Mouse (Mus musculus) CD4-positive, CD25-positive, alpha-beta regulatory T cell, adult 4 months (primary cell): ENCODE data around the gene Fads1. TPM values are rescaled to one million over a fixed set of nuclear protein-coding genes. Genes with fewer than 3 reads are reported as not detected.

Source experiments
- ATAC-seq: one replicate; pipeline ENCODE4 v1.8.0; 2017
- polyA plus RNA-seq, 2 experiments: library from polyadenylated mRNA; unstranded; fragments of 100-300 nt; shearing (Covaris generic); gene quantifications; one replicate each; pipeline ENCODE4 v1.2.1; 2017

The Fads1 gene
- polyA plus RNA-seq, 2 experiments from 2014 or later = 4.9 to 6.8 TPM

DNA sequence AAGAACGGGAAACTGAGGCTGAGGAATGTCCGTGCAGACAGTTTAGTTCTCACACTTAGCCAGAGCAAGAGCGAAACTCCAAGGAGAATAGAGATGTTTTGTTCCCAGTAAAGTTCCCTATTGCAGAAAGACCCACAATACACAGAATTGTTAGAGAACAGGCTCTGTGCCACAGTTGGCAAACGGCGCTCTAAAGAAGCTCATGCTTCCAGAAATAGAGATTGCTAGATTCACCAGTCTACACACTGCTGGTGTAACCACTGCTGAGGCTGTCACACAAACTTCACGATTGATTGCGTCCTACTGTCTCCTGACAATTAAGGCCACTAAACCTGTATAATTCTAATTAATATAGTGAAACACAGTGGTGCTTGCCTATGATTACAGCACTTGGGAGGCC lies 1.5 kb upstream of the Fads1 start:
- ATAC-seq = no peak

DNA sequence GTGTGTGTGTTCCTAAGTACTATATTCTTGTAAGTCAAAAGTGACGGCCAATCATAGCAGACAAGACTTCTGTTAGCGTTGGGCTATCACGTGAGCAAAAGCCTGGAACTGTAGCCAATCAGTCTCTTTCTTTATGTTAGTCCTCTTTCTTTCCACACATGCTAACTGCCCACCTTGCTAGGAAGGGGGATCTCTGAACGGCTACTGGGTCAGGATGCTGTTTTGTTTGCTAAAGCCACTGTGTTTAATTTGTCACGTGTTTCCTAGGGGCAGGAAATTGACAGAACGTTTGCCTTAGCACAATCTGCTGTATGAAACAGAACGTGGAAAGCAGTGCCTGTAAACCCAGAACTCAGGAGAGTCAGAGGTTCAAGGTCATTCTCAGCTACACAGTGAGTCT lies 546 bp upstream of the Fads1 start:
- peak; percentile 22 for ATAC-seq

DNA sequence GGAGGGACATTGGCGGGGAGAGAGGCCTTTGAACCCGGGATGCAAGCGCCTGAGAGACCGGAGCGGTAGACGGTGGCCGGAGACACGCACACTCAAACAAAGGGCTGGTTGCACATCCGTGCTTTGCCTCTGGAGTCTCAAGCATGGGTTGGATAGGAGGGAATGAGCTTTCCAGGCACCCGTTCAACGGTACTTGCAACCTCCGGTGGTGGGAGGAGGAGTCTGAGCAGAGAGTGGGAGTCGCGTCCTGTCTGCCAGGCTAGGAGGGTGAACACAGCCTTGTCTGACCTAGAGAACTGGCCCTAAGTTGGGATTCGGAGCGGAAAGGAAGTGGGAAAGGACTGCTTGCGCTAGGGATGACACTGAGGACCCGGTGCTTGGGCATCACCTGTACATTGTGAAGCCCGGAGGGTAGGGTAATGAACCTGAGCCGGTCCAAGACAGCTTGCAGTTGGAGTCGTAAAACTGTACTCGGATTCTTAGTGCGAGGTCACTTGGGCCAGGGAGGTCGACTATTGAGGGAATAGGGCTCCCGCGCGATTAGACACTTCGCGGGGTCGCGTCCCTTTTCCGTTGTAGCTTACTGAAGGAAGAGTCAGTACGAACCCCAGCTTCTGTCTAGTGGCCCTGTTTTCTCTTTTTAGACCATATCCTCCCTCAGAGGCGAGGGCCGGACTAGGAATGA lies 753 bp downstream of the Fads1 start:
- ATAC-seq = peak; percentile 40

DNA sequence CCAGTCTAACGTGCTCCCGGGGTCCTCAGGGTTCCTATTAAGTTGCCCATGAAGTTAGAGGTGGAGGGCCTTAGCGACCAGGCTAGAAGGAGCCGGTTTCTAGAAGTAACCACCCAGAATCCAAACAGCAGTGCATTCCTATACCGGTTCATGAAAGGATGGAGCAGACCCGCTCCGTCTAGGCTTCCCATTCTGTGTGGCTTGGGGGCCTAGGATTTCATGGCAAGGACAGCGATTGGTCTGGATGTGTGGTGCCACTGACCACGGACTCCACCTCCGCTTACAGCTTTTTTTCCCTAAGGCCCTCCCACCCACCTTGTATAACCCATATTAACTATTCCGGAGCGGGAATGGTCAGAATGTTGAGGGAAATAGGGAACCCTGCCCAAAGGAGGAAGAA lies 1.4 kb downstream of the Fads1 start:
- no peak for ATAC-seq

DNA sequence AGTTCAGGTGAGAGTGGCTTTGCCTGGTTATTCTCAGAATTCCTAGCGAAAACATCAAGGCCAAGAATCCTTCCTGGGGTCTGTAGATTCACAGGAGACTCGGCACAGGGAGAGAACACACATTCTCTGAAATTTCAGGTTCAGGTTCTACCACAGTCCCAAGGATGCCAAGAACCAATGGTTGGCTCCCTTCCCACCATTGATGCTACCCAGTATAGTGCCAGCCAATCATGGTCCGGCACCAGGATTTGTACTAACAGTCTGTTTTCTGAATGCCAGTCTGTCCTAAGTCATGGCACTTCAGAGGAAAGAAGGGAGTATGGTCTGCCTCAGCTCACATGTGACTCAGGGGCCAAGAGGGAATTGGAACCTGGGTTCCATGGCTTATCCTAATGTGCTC lies 3.2 kb downstream of the Fads1 start:
- ATAC-seq = no peak

DNA sequence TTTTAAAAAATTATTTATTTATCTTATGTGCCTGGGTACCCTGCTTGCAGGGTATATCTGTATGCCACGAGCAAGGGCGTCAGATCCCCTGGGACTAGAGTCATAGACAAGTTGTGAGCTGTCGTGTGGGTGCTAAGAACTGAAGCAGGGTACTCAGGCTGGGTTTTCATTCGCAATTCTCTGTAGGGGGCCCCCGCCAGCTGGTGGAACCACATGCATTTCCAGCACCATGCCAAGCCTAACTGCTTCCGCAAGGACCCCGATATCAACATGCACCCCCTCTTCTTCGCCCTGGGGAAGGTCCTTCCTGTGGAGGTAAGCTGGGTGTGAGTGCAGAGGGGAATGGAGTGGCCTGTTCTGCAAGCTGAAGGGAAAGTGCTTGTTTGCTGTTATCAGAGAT lies 3.9 kb downstream of the Fads1 start:
- ATAC-seq = no peak

DNA sequence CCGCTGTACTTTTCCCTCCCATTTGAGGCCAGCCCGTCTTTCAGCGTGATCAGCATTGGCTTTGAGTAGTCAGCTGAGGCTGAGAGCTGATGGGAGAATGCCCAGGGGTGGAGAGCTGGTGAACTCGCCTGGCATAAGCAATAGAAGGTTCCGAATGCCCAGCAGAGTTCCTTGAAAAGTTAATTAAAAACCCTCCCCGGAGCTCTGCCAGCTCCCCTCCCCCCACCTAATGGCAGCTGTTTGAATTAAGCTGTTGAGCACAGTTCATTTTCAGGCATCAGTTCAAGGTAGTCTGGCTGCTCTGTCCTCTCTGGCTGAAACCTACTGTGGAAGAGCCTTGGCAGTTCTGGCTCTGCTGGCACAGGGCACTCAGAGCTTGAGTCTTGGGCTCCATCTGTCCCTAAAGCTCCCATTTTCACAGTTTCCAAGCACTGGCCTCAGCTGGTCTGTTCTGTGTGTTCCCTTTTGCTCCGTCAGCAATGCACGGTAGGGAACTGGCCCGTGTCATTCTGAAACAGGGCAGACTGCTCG lies 5.7 kb downstream of the Fads1 start:
- ATAC-seq = no peak

DNA sequence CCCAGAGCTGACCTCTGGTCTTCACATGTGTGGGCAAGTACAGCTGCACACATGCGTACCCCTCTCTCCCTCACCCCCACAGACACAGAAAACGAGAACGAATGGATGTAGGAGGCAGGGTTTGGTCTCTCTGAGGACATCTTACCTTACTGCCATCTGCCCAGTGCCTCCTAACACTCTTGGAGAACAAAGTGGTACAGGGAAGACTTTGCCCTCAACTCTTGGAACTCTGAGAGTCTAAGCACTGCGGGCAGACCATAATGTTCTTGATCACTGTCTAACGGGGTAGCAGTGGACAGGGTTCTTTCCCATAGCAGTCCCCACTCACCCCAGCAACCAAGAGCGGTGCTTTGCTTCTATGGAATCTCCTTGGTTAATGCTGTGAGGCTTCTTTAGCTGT lies 6.3 kb downstream of the Fads1 start:
- no peak for ATAC-seq

DNA sequence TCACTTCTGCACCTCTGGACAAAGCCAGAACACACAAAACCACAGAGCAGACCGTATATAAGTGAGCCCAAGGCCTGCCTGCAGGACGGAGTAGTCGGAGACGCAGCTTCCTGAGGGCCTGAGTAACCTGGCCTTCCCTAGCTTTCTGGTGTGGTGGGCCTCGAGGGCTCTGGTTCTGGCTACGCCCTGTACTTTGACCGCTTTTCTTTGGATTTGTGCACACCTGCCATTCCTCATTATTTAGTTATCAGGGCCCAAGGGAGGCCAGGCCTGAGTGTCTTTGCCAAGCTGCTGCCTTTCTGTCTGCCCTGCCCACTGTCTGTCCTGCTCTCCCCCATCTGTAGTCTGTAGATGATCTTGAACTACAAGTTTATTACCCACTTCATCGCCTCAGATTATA lies 7.3 kb downstream of the Fads1 start:
- ATAC-seq = no peak

DNA sequence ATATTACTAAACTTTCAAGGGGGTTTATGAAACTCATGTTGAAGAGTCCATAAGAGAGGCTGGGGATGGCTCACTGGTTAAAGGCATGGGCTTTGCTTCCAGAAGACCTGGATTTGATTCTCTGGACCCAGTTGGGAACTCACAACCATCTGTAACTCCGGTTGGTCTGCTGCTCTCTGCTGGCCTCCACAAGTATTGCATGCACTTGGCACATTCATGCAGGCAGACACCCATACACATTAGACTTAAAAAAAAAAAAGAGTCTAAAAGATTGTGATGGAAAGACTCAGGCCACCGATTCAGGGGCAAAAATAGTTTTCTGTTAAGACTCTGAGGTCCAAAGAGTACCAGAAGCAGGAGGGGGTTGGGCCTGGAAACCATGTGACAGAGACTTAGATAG lies 8.1 kb downstream of the Fads1 start:
- ATAC-seq = no peak

DNA sequence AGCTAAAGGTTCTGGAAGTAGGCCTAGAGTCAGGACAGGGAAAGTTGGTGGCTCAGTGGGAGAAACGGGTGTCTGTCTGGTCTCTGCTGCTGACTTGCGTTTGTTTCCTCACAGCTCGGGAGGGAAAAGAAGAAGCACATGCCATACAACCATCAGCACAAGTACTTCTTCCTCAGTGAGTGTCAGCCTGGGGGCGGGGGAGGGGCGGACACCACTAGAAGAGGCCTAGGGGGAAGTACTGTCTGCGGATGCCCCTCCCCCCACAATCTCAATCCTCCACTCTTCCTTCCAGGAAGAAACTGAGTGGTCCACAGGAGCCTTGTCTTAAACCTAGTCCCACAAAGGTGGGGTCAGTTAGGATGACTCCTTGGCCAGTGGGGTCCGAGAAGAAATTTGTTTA lies 8.6 kb downstream of the Fads1 start:
- ATAC-seq = no peak

DNA sequence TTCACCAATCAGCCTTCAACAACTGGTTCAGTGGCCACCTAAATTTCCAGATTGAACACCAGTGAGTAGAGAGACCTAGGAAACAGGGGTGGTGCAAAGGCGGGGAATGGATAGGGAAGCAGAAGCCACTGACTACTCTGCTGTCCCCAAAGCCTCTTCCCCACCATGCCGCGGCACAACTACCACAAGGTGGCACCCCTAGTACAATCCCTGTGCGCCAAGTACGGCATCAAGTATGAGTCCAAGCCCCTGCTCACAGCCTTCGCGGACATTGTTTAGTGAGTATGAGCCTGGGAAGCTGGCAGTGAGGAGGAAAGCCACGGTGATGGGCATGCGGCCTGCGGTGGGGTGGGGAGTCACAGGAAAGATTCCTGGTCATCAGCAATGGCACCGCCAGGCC lies 11.6 kb downstream of the Fads1 start:
- ATAC-seq = no peak

DNA sequence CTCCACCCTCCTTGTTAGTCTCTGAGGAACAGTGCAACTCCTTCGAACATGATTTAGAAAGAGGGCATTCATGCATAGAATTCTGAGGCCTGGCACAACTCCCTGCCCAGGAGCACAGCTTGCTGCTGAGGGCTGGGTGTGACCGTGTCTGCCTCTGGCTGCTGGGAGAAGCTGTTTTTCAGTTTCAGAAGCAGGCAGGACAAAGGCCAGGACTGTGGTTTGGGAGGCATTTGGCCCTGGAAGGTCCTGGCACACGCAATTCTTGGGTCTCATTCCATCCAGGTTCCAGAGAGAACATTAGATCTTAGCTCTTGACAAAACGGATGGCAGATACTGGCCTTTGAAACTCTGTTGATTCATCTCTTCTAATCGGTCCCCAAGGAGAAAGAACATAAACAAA lies 12.6 kb downstream of the Fads1 start:
- no peak for ATAC-seq

DNA sequence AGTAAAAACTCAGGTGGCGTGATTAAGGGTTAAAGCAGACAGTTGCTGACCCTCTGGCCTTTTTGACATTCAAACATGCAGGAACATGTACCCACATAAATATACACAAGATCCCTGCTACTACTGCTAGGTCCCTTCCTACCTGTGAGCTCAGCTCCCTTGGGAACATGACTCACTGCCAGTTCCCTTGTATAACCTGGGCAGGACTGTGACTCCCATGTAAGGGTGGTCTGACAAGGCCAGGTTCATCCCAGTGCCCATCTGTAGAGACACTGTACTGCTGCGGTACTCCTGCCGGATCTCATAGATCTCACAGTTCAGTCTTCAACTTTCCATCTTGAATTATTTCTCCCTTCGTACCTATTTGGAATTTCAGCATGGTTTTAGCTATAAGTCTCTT lies 14.4 kb downstream of the Fads1 start:
- no peak for ATAC-seq

DNA sequence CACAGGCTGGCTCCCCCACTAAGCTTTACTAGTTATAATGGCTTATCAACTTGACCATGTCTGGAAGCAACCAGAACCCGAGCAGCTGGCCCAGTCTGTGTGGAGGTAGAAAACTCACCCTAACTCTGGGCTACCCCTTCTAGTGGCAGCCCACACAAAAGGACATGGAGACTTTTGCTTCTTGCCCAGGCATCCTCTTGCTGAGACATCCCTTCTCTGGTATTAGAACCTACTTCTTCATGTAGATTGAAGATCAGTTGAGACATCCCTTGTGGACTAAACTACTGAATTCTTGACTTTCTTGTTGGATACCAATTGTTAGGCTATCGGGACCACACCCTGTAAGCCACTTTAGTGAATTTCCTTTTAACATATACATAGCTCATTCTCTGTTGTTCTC lies 15.6 kb downstream of the Fads1 start:
- ATAC-seq = no peak

DNA sequence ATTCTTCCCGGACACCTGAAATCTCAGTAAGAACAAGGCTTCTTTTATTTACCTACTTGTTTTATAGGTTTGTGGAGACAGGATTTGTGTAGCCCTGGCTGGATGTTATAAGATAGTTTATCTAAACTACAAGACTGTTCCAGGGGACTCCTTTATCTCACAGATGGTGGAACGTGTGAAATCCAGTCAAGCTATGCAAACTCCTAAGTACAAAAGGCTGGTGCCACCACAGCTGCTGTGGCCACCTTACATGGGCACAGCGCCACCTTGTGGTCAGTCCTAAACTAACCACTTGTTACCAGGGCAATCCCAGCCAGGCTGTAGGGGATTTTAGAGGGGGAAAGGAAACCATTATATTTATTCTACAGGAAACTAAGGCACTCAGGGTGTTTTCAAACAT lies 16.0 kb downstream of the Fads1 start:
- ATAC-seq = peak; percentile 59

DNA sequence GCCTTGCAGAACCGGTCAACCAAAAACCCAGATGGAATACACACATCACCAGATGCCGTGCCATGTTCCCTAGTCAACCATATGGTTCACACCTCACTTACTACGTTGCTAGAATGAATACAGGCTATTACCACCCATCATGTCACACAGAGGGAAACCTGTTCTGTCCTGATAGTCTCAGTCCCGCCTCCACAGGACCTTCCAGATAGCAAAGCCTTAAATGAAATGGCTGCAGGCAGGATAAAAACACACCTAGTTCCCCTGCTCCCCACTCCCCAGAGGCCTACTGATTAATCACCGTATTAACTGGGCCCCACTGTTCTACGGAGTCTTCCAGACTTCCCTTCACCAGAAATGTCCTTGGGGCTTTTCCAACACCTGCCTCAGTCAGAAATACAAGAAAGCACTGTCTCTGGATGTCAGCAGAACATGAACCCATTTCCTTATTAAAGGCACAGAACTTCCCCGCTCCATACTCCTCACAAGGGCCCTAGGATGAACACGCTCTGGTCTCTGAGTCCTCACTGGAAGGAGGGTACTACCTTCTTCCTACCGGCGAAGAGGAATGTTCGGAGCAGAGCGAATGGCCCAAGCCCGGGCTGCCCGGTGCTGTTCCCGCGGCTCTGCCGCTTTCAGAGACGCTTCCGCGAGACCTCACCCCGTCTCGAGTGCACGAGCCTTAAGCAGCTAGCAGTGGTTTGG lies 20.6 kb downstream of the Fads1 start:
- ATAC-seq = peak; percentile 5

DNA sequence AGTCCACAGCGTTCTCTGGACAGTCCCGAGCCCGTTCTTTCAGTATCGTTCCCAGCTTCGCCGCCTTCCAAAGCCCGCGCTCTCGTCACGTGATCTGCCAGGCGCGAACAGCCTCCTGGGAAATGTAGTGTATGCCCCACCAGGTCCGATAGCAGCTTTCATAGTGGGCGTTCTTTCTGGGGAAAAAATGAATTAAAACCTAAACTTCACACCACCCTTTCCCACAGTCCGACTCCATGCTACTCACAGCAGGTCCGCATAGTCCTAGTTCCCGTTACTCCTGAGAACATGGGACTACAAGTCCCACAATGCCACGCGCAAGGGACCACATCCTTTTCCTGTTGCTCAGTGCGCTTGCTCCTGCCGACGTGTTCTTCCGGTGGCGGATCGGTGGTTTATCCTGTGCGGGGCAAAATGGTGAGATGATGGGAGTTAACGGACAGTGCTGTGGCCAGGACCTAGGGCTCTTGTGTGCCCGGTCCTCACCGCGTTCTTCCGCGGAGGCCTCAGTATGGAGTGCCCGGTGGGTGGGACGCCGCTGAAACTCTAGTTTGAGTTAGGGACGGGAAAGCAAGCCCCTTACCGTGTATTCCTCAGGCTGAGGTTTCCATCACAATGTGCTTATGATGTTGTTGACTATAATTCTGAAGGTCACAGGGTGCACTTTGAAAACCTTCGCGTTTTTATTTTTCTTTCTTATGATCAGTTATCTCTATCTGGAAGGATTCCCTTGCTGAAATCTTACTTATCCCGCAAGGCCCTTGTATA lies 21.3 kb downstream of the Fads1 start, which contains the start of the genes Tmem258 and Fen1:
Tmem258 (plus strand) TSS at position 167 of the 768 bp plus-strand sequence.
Fen1 (minus strand) TSS at position 322 of the 768 bp plus-strand sequence.
- ATAC-seq = peak; percentile 87

DNA sequence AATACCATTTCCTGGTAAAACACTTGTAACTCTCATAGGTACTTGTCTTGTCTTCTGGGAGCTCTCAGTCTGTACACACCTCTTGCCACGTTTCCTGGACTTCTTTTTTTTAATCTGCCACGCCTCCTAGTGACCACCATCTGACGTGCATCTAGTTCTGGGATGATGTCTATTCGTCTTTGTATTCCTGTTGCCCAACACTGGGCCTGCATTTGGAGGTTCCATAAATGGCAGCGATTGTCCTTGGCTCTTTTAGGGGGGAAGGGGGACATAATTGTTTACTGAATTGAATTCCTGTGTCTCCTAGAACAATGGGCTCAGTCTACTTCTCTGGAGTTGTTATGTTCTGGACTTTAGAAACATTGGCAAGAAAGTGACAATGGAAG lies 21.9 kb downstream of the Fads1 start:
- peak; percentile 53 for ATAC-seq

DNA sequence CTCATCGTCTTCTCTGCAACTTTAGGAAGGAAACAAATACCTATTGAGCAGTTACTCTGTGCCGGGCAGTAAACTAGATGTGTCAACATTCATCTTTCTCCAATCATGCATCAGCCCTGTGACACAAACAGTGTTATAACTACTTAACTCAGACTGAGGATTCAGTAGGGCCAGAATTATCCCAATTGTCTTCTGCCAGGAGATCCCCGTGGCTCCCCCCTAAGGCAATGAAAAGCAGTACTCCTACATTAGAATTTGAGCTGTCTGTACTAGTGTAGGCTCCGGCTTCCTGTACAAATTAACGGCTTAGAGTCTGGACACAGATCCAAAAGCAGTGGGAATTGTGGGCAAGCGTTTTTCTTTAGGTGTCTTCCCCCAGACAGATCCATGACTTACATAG lies 22.4 kb downstream of the Fads1 start:
- ATAC-seq = no peak

DNA sequence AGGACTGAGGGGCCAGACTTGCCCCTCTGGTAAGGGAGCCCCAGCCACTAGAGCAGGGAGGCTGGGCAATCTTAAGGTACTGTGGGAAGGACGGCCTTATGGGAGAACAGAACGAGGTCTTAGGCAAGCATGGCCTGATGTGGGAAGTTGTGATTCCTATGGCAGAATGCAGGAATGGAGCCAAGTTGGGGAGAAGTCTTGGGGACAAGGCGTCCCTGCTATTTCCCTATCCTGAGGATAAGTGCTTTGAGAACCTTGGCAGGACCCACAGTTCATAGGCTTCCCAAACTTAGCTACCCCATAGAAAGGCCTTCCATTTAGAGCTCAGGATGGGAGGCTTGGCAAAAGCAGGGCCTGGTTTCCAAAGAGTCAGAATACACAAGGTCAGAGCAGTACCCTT lies 26.2 kb downstream of the Fads1 start:
- no peak for ATAC-seq

DNA sequence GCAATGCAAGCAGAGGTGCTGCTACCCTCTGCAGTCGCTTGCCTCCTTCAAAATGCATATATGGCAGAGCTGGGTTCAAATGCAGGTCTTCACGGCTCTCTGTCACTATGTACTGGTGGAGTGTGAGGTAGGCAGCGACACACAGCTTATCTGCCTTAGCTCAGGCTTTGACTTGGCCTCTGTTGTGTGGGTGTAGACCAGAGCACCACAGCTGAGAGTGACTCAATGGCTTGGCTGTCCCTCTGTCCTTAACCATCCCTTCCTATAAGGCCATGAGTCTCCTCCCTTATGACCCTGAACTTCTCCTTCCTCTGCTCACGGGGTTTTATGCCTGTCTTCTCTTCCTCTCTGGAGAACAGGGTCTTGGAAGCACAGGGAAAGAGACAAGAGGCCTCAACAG lies 28.2 kb downstream of the Fads1 start:
- ATAC-seq = no peak

DNA sequence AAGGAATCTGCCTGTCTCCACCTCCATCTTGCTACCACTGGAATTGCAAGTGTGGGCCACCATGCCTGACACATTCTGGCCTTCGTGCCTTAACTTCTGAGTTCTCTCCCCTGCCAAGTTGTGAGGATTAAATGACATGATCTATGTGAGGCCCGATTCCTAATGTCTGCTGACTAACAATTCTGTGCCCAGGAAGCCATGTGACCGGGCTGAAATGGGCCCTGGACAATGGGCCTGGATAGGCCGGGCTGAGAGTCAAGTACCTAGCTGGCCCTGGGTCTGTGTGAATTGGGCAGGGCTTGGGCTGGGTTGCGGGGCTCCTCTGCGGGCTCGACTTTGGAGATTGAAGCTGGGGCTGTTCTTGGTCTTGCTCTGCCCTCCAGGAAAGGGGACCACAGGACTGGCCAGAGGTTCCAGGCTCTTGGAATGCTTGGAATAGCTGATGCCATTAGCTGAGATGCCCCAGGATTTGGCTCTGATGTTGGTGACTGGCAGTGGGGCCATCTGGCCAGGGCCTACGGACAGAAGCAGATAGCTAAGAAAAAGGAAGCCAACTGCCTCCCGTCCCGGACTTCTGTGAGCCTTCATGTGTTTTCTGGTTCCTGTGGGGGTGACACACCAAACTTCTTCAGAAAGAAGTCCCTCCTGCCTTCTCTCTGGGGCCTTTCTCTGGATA lies 31.2 kb downstream of the Fads1 start:
- no peak for ATAC-seq
